Mouse (Mus musculus) embryo, embryonic 11 days (tissue): ENCODE results near the gene Ubap2l.

Experiments
- DNase-seq: peaks from one replicate; pipeline ENCODE4 v3.0.0-alpha.2; 2015

Gene Ubap2l

GRCm38 (mm10) chr3:90052351-90053241 lies at the start of gene Ubap2l:
Ubap2l (minus strand) TSS chr3:90052628.
- DNase-seq = peak; percentile 99

- DNase-seq = no peak
Measured at GRCm38 (mm10) chr3:90101673-90102072, 49.2 kb upstream of the Ubap2l start.

- no peak for DNase-seq
Measured at GRCm38 (mm10) chr3:90101010-90101409, 48.6 kb upstream of the Ubap2l start.

- no peak for DNase-seq
Measured at GRCm38 (mm10) chr3:90097928-90098327, 45.5 kb upstream of the Ubap2l start.

GRCm38 (mm10) chr3:90094453-90094852 lies 42.0 kb upstream of the Ubap2l start:
- DNase-seq = no peak

GRCm38 (mm10) chr3:90090892-90091291 lies 38.5 kb upstream of the Ubap2l start:
- DNase-seq = no peak

- DNase-seq = no peak
Measured at GRCm38 (mm10) chr3:90088617-90089016, 36.2 kb upstream of the Ubap2l start.

- DNase-seq = no peak
Measured at GRCm38 (mm10) chr3:90086068-90086467, 33.6 kb upstream of the Ubap2l start.

- DNase-seq = no peak
Measured at GRCm38 (mm10) chr3:90085281-90085680, 32.9 kb upstream of the Ubap2l start.

- DNase-seq = no peak
Measured at GRCm38 (mm10) chr3:90084790-90085189, 32.4 kb upstream of the Ubap2l start.

GRCm38 (mm10) chr3:90083698-90084324 lies 31.4 kb upstream of the Ubap2l start:
- DNase-seq = no peak

- no peak for DNase-seq
Measured at GRCm38 (mm10) chr3:90083034-90083433, 30.6 kb upstream of the Ubap2l start.

- DNase-seq = no peak
Measured at GRCm38 (mm10) chr3:90081365-90082240, 29.2 kb upstream of the Ubap2l start.

GRCm38 (mm10) chr3:90080498-90080863 lies 28.1 kb upstream of the Ubap2l start:
- no peak for DNase-seq

- DNase-seq = peak; percentile 84
Measured at GRCm38 (mm10) chr3:90079763-90080497, 27.5 kb upstream of the Ubap2l start.

GRCm38 (mm10) chr3:90079133-90079762 lies 26.8 kb upstream of the Ubap2l start:
- DNase-seq = peak; percentile 99

- DNase-seq = no peak
Measured at GRCm38 (mm10) chr3:90078224-90078623, 25.8 kb upstream of the Ubap2l start.

GRCm38 (mm10) chr3:90076921-90077716 lies 24.7 kb upstream of the Ubap2l start:
- DNase-seq = peak; percentile 86

GRCm38 (mm10) chr3:90072294-90072693 lies 19.9 kb upstream of the Ubap2l start, which contains the start of gene Tpm3:
Tpm3 (plus strand) TSS chr3:90072649.
- no peak for DNase-seq

- DNase-seq = no peak
Measured at GRCm38 (mm10) chr3:90069688-90070087, 17.3 kb upstream of the Ubap2l start.

- no peak for DNase-seq
Measured at GRCm38 (mm10) chr3:90067851-90068250, 15.4 kb upstream of the Ubap2l start.
